Mouse (Mus musculus) gastrocnemius, adult 8-10 months (tissue): Measurements from ENCODE around the gene Trex2. TPM values are rescaled to one million over a fixed set of nuclear protein-coding genes. Genes with fewer than 3 reads are reported as not detected.

Experiments
- DNase-seq, 2 experiments: peaks; one replicate each; pipeline ENCODE4 v3.0.0; 2022; ENCODE audit warnings: low spot score in 2 of 2
- total RNA-seq, 4 experiments: library from RNA; stranded (reverse); gene quantifications; 2 replicates each; pipeline ENCODE4 v1.2.4; 2022

Gene Trex2
- not detected for total RNA-seq

- no peak for DNase-seq
These were observed at the start of gene Trex2 for GRCm38 (mm10) chrX:73435252-73435651. Gene Trex2 (minus strand): TSS chrX:73435344.

- no peak for DNase-seq
These were observed 49.7 kb upstream of the Trex2 start for GRCm38 (mm10) chrX:73484870-73485269.

DNA sequence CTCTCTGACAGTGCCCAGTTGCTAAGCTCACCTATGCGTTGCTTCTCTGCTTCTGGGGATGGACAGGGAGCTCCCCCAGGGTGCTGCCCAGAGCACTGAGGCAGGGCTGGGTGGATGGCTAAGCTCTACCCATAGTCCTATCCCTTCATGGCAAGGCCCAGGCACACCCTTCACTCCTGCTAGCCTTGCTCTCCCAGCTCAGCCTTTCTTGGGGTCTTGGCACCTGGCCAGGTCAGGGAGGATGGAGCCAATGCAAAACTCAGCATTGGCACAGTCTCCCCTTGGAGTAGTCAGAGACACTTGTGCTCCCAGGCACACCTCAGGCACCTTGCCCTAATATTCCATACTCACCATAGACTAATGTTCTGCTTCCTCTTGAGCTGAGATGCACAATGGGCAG is 48.9 kb upstream of the Trex2 start:
- DNase-seq: no peak

DNA sequence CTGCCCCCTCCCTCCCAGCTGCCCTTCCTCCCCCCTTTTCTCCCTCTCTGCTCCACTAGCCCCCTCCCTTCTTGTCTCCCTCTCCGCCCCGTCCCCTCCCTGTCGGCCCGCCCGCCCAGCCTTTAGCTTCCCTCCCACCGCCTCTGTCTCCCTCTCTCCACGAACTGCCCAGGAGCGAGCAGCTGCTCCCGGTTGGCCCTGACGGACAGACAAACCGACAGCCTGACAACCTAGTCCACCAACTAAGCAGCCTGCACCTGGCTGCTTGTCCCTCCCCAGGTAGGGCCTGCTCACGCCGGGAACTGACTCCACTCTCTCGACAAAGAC is 48.3 kb upstream of the Trex2 start, which contains the start of gene Bgn:
TSS of gene Bgn (plus strand) at position 119 of the 327 bp plus-strand sequence.
- no peak for DNase-seq

GRCm38 (mm10) chrX:73482643-73483483 is 47.7 kb upstream of the Trex2 start:
- DNase-seq: no peak

GRCm38 (mm10) chrX:73480334-73480733 is 45.2 kb upstream of the Trex2 start:
- no peak for DNase-seq

- DNase-seq: no peak
These were observed 44.5 kb upstream of the Trex2 start for GRCm38 (mm10) chrX:73479656-73480055.

- DNase-seq: no peak
These were observed 42.4 kb upstream of the Trex2 start for GRCm38 (mm10) chrX:73477500-73477899.

- no peak for DNase-seq
These were observed 41.5 kb upstream of the Trex2 start for GRCm38 (mm10) chrX:73476621-73477020.

DNA sequence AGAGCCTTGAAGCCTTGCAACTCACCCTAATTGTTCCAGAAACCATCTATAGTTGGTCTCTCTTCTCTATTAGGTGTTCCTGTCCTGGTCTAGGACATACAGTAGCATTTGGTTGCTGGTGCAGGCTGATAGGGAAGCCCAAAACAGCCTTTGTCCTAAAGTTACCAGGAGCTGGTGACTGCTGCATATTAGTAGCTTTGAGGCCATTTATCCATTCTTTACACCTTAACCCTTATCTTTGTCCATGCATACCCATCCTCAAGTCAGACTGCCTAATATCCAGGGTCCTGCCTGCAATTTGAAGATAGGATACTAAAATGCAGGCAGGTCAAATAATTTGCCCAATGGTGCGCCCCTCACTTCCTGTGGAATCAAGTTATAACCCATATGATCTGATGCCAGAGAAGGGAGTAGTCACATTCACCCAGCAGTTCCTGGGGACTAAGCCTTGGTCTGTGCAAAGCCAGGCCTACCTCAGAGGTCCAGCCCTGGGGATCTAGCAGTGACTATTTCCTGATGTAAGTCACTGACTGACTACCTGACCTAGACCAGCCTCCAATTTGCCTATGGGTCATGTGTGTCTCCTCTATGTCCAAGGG is 40.6 kb upstream of the Trex2 start:
- no peak for DNase-seq

DNA sequence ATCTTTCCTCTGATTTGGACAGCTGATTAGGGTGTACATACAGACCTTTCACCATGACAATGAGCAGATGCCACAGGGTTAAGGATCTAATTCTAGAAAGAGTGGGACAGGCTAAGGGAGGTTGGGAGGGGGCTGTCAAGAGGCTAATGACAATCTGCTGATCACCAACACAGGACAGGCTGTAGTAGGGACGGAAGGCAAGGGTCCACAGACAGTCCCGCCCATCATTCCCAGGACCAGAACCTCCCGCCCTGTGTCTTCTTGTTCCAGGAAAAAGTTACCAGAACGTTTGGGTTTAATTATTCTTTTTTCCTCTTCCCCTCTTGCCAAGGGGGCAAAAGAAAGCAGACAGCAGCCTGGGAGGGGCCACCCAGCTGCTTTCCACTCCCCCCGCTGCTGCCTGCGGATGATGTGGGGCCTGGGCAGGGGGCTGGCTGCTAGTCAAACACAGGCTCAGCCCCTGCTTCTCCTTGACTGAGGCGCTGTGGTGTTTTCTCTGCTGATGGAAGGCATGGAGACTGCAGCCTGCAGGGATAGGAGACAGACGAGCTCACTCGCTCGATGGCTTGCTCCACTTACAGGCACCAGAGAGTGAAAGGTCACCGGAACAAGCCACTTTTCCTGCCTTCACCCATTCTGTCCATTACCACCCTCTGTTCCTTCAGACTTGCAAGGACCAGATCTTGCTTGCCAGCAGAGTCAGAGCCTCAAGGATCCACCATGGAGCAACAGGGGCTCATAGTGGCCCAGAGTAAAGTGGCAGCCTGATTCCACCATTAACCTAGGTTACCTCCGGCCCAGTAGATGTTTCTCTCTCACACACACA is 39.4 kb upstream of the Trex2 start:
- DNase-seq: no peak

- DNase-seq: no peak
These were observed 36.6 kb upstream of the Trex2 start for GRCm38 (mm10) chrX:73471764-73472163.

DNA sequence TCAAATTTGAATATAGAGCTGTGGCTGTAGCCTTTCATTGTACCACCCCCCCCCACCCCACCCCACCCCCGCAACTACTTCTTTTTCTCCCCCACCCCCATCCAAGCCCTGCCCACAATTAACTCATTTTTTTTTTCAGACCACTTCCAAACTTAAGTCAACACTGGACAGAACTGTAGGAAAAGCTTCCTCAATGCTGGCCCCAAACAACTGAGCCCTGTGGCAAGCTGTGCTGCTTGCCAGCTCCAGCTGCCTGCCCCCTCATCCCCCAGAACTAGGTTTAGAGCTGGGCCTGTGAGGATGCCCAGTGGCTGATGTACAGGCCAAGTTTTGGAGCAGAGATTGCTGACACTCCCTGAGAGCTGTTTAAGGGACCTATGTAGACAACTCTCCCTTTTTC is 33.6 kb upstream of the Trex2 start:
- no peak for DNase-seq

- DNase-seq: no peak
These were observed 33.2 kb upstream of the Trex2 start for GRCm38 (mm10) chrX:73468330-73468729.

DNA sequence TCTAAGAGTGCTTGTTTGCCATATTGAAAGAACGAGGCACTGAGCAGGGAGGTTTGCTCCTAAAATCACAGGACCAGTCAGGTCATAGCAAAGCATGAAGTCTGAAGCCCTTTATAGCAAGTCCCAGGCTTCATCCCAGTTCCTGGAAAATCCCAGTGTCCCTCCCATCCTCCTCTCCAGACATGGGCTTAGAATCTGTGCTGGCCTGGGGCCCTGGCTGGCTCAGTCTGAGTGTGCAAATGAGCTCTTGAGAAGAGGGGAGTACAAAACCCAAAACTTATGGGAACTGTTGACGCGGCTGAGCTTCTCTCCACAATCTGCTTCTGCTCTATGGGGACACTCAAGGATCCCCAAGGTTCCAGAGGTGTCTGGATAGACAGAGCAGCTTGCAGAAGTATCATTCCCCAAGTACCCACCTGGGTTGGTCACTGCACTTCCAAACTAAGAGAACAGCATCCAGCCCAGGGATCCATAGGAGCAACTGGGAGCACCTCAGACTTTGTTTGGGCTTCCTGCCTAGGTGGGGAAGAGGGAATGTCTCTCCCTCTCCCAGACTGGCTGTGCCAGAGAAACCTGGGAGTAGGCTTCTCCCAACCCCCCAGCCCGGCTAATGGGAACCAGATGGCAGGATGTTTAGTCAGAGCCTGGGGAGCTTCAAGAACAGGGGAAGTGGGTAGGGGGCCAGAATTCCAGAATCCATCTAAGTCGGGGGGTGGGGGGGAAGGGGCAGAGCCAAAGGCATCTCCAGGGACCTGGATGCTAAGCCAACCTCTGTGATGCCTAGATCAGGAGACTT is 32.5 kb upstream of the Trex2 start:
- DNase-seq: peak in 1 of 2 experiments; percentile 42

DNA sequence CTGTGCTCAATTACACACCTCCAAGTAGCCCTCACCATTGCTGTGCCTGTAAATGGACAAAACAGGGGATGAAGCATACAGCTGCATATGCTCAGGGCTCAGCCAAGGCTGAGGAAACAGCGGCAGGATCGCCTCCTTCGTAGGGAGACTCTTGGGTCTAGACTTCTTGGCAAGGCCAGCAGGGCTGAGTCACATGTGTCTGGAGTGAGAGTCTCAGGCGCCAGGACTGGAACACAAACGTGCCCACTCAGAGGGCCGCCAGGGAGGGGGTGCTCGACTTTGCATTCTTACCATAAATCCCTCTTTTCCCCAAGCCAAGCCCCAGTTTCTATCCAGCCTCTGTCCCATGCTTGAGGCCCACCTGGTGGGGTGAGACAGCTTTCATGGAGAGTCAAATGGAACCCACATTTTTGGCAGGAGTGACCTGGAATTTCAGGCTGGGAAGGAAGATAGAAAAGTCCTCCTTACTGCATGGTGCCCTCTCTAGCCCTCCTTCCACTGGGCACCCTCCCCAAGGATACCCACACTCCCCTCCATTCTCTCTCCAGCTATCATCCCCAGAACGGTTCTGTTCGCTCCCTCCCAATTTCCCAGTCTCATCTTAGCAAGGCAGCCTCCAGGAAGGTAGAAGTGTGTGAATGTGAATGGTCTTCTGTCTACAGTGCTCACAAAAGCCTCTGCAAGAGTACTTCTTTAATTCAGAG is 30.5 kb upstream of the Trex2 start:
- peak; percentile 22 to 44 for DNase-seq

DNA sequence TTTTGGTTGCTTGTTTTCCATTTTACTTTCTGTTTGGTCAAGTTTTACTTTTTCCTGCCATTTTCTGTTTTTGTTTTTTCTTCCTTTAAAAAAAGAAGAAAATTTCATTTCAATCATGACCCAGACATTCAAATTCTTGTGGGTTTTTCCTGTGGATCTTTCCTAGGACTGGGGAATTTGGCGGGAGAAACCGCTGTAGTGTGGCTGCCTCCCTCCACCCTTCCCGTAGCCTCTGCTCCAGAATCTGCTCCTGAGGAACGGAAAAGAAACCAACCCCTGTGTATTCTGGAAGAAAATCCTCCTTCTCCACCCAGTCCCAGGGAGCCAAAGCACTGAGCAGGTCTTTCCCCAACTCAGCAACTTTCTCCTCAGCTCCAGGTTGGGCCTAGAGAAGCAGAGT is 25.6 kb upstream of the Trex2 start:
- no peak for DNase-seq

DNA sequence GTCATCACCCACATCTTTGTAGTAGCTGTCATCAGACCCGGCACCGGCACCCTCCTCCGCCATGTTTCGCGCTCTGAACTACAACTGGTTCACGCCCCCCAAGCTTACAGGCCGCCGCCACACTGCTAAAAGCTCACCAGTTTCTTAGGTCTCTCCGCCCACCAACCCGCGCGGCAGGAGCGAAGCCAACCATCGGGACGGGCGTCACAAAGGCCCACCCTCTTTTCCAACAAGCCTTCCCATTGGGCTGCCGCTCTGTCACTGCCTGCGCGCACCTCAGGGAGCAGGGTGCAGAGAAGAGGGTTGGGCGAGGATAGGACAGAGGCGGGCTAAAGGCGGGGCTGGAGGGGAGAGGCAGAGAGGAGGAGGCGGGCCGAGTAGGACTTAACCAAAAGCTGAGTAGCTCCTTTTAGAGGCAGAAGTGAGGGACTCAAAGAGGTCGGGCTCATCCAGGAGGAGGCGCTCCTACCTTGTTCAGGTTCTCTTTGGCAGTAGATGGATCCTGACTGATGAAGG is 23.8 kb upstream of the Trex2 start, which contains the start of gene Haus7:
TSS of gene Haus7 (minus strand) at position 168 of the 516 bp plus-strand sequence.
- DNase-seq: peak; percentile 86 to 89

- peak; percentile 22 to 41 for DNase-seq
These were observed 16.8 kb upstream of the Trex2 start for GRCm38 (mm10) chrX:73451949-73452348.

DNA sequence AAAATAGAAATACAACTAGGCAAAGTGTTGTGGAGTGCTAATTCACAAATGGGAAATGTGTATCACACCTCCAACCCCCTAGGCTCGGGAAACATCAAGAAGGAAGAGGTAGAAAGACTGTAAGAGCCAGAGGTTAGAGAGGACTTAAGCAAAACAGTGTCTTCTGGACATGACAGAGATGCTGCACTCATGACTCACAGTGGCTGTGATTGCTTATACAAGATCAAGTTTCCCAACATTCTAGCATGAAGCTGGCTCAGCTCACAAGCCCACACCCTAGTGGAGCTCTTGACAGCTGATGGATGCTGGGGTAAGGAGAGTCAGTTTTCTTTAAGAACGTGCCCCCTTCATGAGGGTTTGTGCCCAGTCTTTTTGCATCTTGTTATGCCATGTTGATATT is 6.3 kb upstream of the Trex2 start:
- no peak for DNase-seq
